ENCODE assay signal across 8 mouse cellular contexts in genomic region chr19:6970460-6971085, GRCm38 (mm10). TPM values are rescaled to one million over a fixed set of nuclear protein-coding genes. Genes with fewer than 3 reads are reported as not detected.
DNase-seq lines count a peak whose midpoint lies in the region; ATAC-seq lines count a peak whose summit lies in the region.
"Had no signal": no experiment of that assay in that cellular context is flagged by ENCODE, and none has a peak within 500 bp of the region (broad histone marks: within the 10 kb centered on the region; RNA-seq: fewer than 3 reads in every experiment).

No protein-coding gene starts in this region.

- peaks cover 47% of the 10 kb centered on the region for H3K4me1 ChIP-seq in kidney, embryonic 16.5 days (ENCODE audit: insufficient read depth, low read length)
- peaks cover 16% of the 10 kb centered on the region for H3K4me1 ChIP-seq in forebrain, embryonic 16.5 days (replicated peaks; ENCODE audit: control insufficient read depth, insufficient read depth, low read length)
- H3K4me1 ChIP-seq in midbrain, embryonic 14.5 days (ENCODE audit: control insufficient read depth, insufficient read depth, low read length): peaks cover 12% of the 10 kb centered on the region

- H3K4me2 ChIP-seq in kidney, embryonic 16.5 days (replicated peaks; ENCODE audit: low read depth, low read length): peak overlapping the region; percentile 82
- H3K4me2 ChIP-seq in forebrain, embryonic 16.5 days (ENCODE audit: low read length): peak overlapping the region; percentile 47; the same call in 1 of the 2 replicates
- H3K4me2 ChIP-seq in midbrain, embryonic 14.5 days (ENCODE audit: low read length): peak overlapping the region; percentile 46

- H3K27ac ChIP-seq in kidney, embryonic 16.5 days (ENCODE audit: low read length): peak overlapping the region; percentile 49; the same call in 1 of the 2 replicates
- no peak overlapping the region for H3K27ac ChIP-seq in forebrain, embryonic 16.5 days (ENCODE audit: low read length)
- no peak overlapping the region for H3K27ac ChIP-seq in midbrain, embryonic 14.5 days (replicated peaks; ENCODE audit: low read depth, low read length)

- H3K36me3 ChIP-seq in kidney, embryonic 16.5 days (ENCODE audit: insufficient read depth, low read length): peaks cover 9% of the 10 kb centered on the region
- H3K36me3 ChIP-seq in forebrain, embryonic 16.5 days (ENCODE audit: control insufficient read depth, insufficient read depth): no peaks in the 10 kb centered on the region
- no peaks in the 10 kb centered on the region for H3K36me3 ChIP-seq in midbrain, embryonic 14.5 days (ENCODE audit: control insufficient read depth, insufficient read depth, low read length)

- H3K27me3 ChIP-seq in kidney, embryonic 16.5 days (ENCODE audit: insufficient read depth, low read length): no peaks in the 10 kb centered on the region
- peaks cover 15% of the 10 kb centered on the region; the same call in 1 of the 2 replicates for H3K27me3 ChIP-seq in forebrain, embryonic 16.5 days (replicated peaks; ENCODE audit: control insufficient read depth, insufficient read depth, low read length)
- H3K27me3 ChIP-seq in midbrain, embryonic 14.5 days (ENCODE audit: control insufficient read depth, insufficient read depth, low read length): peaks cover 20% of the 10 kb centered on the region

- H3K9ac ChIP-seq in kidney, embryonic 16.5 days (replicated peaks; ENCODE audit: low read length): peak overlapping the region; percentile 90
- H3K9ac ChIP-seq in forebrain, embryonic 16.5 days (replicated peaks; ENCODE audit: low read depth, low read length): peak overlapping the region; percentile 35
- H3K9ac ChIP-seq in midbrain, embryonic 14.5 days (replicated peaks; ENCODE audit: low read length): no peak overlapping the region; the same call in 1 of the 2 replicates

- 16% methylated on average over 11 of the region's 11 CpGs for WGBS in kidney, embryonic 16.5 days
- 16% methylated on average over 11 of the region's 11 CpGs for WGBS in forebrain, embryonic 16.5 days
- WGBS in midbrain, embryonic 14.5 days: 15% methylated on average over 11 of the region's 11 CpGs

- no peak for DNase-seq in kidney, adult 9 months
- peak; percentile 64 for DNase-seq in ZHBTc4 (ENCODE audit: low read depth, low spot score)
- no peak for DNase-seq in midbrain, embryonic 14.5 days
- no peak for DNase-seq in adipocyte (ENCODE audit: low spot score)
- DNase-seq in left cerebral cortex, adult 8-10 months (ENCODE audit: low spot score in 2 of 2): no peak
- DNase-seq: cerebellum, postnatal 25 days had no signal

- ATAC-seq in kidney, embryonic 16.5 days (ENCODE audit: low FRiP score, low TSS enrichment): no peak
- no peak for ATAC-seq in forebrain, embryonic 16.5 days
- ATAC-seq in midbrain, embryonic 14.5 days (ENCODE audit: low FRiP score, low TSS enrichment): no peak

- H3K4me3 ChIP-seq in kidney, embryonic 16.5 days (ENCODE audit: low read length): peak overlapping the region; percentile 74
- H3K4me3 ChIP-seq in forebrain, embryonic 16.5 days (replicated peaks; ENCODE audit: low read length): no peak overlapping the region
- no peak overlapping the region for H3K4me3 ChIP-seq in midbrain, embryonic 14.5 days (replicated peaks; ENCODE audit: low read depth, low read length)

- no peaks in the 10 kb centered on the region for H3K9me3 ChIP-seq in kidney, embryonic 16.5 days (ENCODE audit: low read length)
- no peaks in the 10 kb centered on the region for H3K9me3 ChIP-seq in forebrain, embryonic 16.5 days (ENCODE audit: control insufficient read depth, low read length)
- H3K9me3 ChIP-seq in midbrain, embryonic 14.5 days (ENCODE audit: control insufficient read depth, low read length): no peaks in the 10 kb centered on the region

RNA-seq across cellular contexts. Expression of gene Ppp1r14b, which starts 4.2 kb away (rescaled TPM):
- 51.5 and 53.8 TPM in 2 replicates for polyA plus RNA-seq in kidney, embryonic 16.5 days (2015; fragmentation: Nextera tagmentation; extraction: Ambion mirVana)
- 132 and 140 TPM in 2 replicates for polyA plus RNA-seq in forebrain, embryonic 16.5 days (2015; fragmentation: Nextera tagmentation; extraction: Ambion mirVana)
- 198 and 257 TPM in 2 replicates for polyA plus RNA-seq in midbrain, embryonic 14.5 days (2014; fragmentation: Nextera tagmentation; extraction: Ambion mirVana)
- 10 to 100 TPM; 56.6 to 72.1 (median 59.0) TPM for total RNA-seq in left cerebral cortex, adult 8-10 months (2022)

RNA-seq across cellular contexts. Expression of gene Plcb3, which starts 5.7 kb away (rescaled TPM):
- polyA plus RNA-seq in kidney, embryonic 16.5 days (2015; fragmentation: Nextera tagmentation; extraction: Ambion mirVana): 44.1 and 48.8 TPM in 2 replicates
- 11.5 and 12.3 TPM in 2 replicates for polyA plus RNA-seq in forebrain, embryonic 16.5 days (2015; fragmentation: Nextera tagmentation; extraction: Ambion mirVana)
- polyA plus RNA-seq in midbrain, embryonic 14.5 days (2014; fragmentation: Nextera tagmentation; extraction: Ambion mirVana): 6.3 and 8.8 TPM in 2 replicates
- total RNA-seq in left cerebral cortex, adult 8-10 months (2022): 10 to 100 TPM; 13.8 to 18.2 (median 14.5) TPM

RNA-seq across cellular contexts. Expression of gene Fkbp2, which starts 9.7 kb away (rescaled TPM):
- 139 and 150 TPM in 2 replicates for polyA plus RNA-seq in kidney, embryonic 16.5 days (2015; fragmentation: Nextera tagmentation; extraction: Ambion mirVana)
- 73.8 and 101 TPM in 2 replicates for polyA plus RNA-seq in forebrain, embryonic 16.5 days (2015; fragmentation: Nextera tagmentation; extraction: Ambion mirVana)
- 73.8 and 86.9 TPM in 2 replicates for polyA plus RNA-seq in midbrain, embryonic 14.5 days (2014; fragmentation: Nextera tagmentation; extraction: Ambion mirVana)
- 100 to 1,000 TPM in 2 of 4 experiments, 10 to 100 TPM in 2; 79.1 to 129 (median 98.4) TPM for total RNA-seq in left cerebral cortex, adult 8-10 months (2022)

RNA-seq across cellular contexts. Expression of gene Vegfb, which starts 16.9 kb away (rescaled TPM):
- 25.1 and 37.3 TPM in 2 replicates for polyA plus RNA-seq in kidney, embryonic 16.5 days (2015; fragmentation: Nextera tagmentation; extraction: Ambion mirVana)
- polyA plus RNA-seq in forebrain, embryonic 16.5 days (2015; fragmentation: Nextera tagmentation; extraction: Ambion mirVana): 42.5 and 44.6 TPM in 2 replicates
- 33.1 and 47.3 TPM in 2 replicates for polyA plus RNA-seq in midbrain, embryonic 14.5 days (2014; fragmentation: Nextera tagmentation; extraction: Ambion mirVana)
- 100 to 1,000 TPM in 3 of 4 experiments, 10 to 100 TPM in 1; 98.9 to 107 (median 104) TPM for total RNA-seq in left cerebral cortex, adult 8-10 months (2022)

RNA-seq across cellular contexts. Expression of gene Dnajc4, which starts 21.8 kb away (rescaled TPM):
- polyA plus RNA-seq in kidney, embryonic 16.5 days (2015; fragmentation: Nextera tagmentation; extraction: Ambion mirVana): 26.8 and 27.3 TPM in 2 replicates
- polyA plus RNA-seq in forebrain, embryonic 16.5 days (2015; fragmentation: Nextera tagmentation; extraction: Ambion mirVana): 18.3 and 23.3 TPM in 2 replicates
- polyA plus RNA-seq in midbrain, embryonic 14.5 days (2014; fragmentation: Nextera tagmentation; extraction: Ambion mirVana): 23.1 and 26.7 TPM in 2 replicates
- total RNA-seq in left cerebral cortex, adult 8-10 months (2022): 10 to 100 TPM; 27.0 to 32.6 (median 29.7) TPM
